Mouse (Mus musculus) lung, postnatal 4 days (tissue): ENCODE measurements around the gene Gm37240.
A peak's percentile ranks its signal among the peaks of the same experiment; 100 is the strongest.

Experiments used
- DNase-seq, 2 experiments: peaks; one replicate each; pipeline ENCODE4 v3.0.0; 2021

The Gm37240 gene

DNA sequence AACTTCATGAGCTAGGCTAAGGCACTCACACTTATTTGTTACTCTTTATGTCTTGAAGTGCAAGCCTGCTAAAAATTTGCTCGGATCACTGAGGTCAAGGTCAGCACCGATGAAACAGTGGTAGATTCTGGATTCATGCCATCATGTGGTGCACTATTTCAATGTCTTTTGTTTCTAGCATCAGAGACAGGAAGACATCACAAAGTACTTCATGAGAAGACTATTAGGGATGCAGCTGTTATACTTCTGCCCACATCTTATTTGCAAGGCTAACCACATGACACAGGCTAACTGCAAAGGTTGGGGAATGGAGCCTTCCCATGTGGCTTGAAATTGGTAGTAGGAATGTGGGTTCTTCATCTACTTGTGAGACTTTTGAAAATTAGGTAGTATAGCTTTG, 1081.1 kb downstream of the Gm37240 start:
- no peak for DNase-seq

DNA sequence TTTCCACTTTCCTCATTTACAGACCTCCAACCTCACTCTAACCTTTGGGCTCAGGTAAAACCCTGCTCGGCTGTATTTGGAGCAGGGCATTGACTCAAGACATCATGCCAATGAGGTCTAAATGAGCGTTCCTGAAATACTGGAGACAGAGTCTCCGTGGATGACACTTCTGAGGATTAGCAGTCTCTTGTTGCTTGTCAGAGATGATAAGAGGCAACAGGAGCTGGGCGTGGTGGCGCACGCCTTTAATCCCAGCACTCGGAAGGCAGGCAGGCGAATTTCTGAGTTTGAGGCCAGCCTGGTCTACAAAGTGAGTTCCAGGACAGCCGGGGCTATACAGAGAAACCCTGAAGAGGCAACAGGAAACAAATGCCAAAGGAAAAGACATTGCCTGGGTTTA, 1083.3 kb downstream of the Gm37240 start:
- no peak for DNase-seq

DNA sequence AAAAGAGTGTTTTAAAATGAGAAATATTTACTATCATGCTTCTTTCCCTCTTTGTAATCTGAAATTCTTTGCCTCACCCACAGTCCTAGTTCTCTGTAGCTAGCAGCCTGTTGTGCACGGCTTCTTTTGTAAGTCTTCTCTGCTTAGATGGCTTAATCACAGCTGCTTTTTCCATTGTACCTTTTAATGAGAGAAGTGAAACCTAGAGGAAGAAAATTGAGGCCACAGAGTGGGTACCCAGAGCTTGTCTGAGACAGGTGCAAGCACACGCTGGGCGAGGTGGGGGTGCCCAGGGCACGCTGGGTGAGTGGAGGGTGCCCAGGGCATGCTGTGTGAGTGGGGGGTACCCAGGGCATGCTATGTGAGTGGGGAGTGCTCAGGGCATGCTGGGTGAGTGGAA, 1099.4 kb downstream of the Gm37240 start:
- no peak for DNase-seq

DNA sequence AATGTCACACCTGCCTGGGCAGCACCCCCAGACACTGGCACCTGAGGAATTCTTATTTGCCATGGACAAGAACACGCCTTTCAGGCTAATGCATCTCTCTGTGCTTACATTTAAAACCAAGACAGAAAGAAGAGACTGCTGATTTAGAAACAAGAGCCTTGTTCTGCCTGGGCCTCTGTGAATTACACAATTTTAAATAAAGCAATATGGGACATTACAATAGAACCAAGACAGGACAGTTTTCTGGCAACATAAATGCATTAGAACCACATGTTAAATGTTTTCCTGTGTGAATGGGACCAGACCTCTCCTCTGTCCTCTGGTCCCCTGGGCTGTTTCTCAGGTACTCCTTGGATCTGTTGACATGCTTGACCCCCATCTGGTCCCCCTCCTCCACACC, 1111.2 kb downstream of the Gm37240 start:
- no peak for DNase-seq

DNA sequence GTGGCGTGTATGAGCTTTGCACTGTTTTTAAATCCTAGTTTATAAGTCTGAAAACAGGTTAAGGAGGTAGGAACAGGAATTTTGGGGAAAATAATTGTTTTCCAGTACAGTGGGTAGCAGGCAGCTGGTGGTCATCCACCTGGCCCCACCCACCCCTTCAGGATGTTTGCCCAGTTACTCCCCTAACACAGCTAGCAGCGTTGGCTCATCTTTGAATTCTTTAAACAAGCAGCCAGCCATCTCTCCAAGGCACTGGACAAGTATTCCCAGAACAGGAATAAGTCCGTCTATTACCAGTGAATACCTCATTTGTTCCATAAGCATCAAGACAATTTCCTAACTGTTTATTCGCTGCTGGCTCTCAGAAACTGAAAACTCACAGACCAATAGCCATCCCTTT, 1111.7 kb downstream of the Gm37240 start:
- no peak for DNase-seq

DNA sequence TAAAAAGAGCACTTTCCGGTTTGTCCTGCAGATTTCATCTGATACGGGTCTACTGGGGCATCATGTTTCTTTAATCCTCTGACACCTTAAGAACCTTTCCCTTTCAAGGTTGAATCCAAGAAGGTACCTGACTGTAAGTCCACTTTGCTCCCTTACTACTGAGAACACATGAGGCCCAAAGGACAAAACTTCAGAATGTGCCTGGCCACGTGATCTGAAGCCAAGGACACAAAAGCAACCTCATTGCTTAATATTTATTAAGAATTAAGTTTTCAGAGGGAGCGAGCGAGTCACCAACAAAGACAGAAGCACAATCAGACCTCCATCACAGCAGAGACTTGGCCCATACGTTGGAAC, 1112.3 kb downstream of the Gm37240 start:
- no peak for DNase-seq

DNA sequence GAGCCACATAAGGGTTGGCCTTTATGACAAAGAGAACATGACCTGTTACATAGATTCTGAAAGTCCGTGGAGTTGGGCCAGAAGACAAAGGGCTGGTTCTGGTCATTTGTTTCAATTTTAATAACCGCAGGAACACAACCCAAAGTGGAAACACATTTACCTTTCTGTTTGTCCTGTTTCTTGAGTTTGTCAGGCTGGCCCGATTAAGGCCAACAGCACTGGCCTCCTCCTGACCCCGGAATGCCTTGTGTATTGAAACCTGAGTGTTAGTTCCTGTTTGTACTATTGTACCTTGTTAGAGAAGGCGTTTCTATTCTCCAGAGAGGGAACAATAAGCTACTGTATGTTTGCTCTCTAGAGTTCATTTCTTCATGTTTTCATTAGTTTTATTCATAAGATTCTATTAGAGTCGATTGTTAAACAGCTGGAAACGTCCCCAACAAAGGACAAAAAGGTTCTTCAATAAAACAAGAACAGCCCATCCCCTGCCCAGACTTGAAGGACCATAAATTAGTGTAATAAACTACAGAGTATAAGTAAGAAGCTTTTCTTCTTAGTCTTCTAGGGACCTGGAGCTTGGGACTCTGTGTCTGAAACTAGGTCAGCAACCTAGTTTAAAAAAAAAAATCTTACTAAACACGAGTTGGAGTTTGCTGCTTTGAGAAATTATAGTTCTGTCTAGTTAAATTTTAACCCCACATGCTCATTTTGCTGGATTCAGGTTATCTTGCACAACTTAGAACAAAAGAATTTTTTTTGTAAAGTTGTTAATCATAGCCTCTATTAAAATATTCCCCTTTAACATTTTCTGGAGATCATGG, 1112.9 kb downstream of the Gm37240 start:
- no peak for DNase-seq

DNA sequence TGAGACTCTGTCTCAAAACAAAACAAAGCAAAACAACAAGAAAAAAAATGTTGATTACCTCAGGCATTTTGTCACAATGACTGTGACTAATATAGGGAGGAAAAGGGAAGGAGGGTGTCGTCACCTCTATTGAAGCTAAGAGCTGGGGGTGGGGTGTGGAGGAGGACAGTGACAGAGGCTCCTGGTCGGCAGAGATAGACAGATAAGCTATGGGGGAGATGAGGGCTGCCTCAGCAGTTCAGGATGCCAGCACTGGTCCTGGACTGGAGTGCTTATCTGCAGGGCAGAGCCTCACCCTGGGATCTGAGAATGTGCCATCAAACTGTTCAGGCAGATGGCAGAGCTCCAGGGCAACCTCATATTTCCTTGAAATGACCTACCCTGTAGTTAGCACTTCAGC, 1115.3 kb downstream of the Gm37240 start:
- DNase-seq: peak in 1 of 2 experiments; percentile 24

DNA sequence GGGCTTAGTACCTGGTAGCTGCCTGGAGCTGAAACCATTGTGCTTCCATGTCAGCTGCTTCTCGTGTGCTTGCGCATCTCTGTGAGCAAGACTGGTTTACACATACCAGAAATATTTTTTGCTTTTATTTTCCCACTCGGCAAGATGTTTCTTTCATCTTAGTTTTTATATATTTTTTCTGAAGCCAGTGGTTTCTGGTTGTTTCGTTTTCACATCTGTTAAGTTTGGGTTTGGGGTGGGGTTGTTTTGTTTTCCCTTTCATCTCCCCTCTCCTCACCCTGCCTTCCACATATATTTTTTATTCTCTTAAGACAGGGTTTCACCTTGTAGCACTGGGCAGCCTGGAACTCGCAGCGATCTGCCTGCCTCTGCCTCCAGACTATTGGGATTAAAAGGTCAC, 1116.8 kb downstream of the Gm37240 start:
- DNase-seq: no peak

DNA sequence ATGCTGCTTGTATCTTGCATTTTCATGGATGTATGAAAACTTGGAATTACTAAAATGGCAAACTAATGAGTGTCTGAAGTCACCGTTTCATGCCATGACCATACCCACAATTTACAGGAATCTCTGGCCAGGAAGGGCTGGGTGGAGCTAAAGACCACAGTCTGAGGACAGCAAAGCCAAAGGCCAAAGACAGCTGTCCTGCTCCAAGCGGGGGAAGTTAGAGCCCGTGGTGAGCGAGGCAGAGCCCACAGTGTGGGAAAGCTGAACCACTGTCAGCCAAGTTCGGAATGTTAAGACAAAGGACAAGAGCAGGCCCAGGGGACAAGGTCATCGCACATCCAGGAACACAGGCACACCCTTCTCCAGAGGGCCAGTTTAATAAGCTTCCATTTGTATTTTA, 1117.9 kb downstream of the Gm37240 start:
- no peak for DNase-seq

DNA sequence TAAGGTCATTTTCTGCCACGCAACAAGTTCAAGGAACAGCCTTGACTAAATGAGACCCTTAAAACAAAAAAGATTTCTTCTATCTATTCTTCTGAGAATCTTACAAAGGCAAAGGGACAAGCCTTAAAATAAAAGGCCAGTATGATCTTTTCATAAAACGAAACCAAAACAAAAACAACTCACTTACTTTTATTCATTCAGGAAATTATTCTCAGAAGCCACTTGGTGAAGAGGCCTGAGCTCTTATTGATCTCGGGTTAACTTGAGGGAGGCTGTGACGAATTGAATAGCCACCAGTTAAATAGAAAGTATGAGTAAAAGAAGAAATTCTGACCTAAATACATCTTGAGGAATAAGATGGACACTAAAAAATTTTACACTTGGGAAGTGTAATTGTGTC, 1118.4 kb downstream of the Gm37240 start:
- DNase-seq: no peak

DNA sequence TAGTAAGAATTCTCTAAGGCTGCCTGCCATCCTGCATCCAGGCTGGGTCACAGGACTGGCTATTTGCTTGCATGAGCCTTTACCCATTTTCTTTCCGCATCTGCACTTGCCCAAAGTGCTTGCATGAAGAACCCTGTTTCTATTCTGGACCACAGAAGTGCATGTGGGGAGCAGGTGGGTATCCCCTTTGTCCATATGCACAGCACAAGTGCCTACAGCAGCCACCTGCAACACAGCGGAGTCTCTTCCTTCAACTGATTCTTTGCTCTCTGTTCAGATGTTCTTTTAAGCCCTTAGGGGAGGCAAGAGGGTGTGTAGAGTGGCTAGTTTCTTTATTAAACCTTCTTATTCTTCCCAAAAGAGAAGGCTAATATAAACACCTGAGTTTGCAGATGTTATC, 1133.5 kb downstream of the Gm37240 start:
- no peak for DNase-seq

DNA sequence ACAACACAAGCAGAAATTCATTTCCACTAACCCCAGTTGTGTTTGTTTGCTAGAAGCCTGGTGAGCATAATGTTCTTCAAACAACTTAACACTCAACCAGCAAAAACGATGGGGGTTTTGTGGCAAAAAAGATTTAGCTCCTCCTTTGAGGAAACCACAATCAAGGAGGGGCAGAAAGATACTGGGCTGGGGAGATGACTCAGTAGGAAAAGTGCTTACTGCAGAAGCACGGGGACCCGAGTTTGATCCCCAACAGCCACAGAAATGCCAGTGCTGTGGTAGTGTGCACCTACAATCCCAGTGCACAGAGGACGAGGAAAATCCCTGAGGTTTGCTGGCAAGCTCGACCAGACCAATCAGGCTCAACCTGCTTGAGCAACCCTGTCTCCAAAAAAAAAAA, 1138.1 kb downstream of the Gm37240 start:
- DNase-seq: no peak

DNA sequence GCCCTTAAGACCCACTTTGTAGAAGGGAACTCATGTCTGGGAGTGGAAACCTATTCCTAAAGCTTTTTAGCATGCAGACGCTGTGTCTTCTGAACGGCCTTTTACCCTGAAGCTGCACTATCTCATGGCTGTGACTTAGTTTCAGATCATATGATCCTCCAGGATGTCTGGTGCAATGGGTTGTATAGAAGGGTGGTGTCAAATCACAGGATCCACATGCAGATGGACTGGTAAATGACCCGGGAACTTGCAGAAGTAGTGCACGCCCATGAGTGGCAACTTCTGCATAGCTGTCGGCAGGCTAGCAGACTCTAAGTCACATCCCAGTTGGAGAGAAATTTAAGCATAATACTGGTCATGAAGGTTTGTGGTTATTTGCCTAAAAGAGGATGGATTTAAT, 1139.2 kb downstream of the Gm37240 start:
- DNase-seq: no peak

DNA sequence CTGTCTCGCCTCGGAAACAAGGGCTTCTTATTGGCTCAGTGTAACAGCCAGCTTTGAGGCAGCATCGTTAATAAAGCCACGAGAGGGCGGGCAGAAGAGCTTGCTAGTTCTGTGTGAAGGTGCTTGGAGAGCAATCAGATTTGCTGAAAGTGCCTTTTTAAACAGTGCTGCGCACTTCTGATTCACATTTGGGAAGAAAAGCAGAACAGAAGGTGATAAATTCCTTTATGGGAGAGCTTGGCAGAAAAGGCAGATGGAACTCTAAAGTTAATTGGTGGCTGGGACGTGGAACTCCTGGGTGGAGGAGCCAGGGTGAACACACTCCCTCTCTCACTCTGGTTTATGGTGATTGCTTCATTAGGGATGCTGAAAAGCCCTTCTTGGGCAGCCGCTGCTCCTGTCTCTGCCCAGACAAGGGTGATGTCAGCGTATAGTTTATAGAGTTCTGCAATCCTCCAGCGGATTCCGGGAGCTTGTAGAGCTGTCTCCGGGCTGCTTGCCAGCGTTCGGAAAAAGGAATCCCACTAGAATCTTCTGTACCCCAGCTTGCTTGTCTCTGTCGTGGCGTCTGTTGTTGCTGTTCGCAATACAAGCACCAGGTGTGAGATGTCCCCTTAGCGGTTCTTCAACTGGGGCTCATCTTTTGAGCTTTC, 1141.7 kb downstream of the Gm37240 start:
- peak; percentile 71 to 90 for DNase-seq

DNA sequence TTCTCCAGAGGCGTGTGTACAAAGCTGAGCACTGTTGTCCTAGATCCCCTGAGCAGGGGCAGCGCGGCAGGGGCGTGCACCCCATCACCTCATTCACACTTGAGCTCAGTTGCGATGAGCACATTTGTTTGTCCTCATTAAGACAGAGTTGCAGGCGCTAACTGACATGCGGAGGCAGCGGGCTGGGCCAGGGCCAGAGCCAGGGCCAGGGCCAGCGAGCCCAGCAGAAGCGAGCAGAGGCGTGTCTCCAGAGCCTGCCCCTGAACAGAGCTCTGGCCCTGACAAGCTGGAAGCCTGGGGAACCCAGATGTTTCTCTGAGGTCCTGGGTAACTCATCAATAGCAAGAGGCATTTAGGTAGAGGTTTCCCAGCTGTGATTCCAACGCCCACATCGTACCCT, 1142.6 kb downstream of the Gm37240 start:
- DNase-seq: peak; percentile 74 to 91

DNA sequence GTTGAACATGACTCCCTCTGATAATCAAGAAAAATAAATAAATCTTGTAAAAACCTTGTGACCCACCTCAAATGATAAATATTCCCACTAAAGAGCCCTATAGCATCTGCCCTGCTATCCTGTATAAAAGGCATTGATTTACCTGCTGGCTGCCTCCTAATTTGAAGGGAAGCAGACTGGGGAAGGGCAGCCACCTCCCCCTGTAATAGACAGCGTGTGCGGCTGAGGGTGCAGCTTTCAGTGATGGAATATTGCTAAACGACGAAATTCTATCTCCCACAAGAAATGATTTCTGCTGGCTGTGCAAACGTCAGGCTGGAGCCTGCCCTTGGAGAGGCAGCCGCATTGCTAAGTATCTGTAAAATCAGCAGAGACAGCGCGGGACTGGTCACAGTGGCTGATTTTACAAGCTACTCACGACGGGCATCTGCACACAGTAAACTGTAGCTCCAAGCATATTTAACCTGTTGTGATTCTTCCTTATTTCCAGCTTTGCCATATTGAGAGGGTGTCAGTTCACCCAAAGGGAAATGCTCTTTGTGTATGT, 1147.2 kb downstream of the Gm37240 start:
- no peak for DNase-seq

DNA sequence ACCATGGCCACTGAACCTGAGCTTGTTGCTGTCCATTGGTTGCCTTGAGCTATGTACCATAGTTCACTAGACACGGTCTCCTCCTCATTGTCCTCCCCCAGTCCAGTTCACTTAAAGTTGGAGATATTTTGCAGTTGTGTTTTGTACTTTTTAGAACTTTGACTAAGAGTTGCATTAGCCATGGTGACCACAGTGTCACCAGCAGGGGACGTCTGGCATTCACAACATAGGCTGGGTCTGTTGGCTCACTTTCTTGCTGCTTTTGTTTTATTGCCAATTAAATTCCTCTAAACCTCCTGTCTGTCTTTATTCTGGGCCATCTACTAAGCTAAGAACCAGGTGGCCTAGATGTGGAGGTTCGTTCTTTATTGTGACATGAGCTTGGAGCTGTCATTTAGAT, 1150.2 kb downstream of the Gm37240 start:
- no peak for DNase-seq

DNA sequence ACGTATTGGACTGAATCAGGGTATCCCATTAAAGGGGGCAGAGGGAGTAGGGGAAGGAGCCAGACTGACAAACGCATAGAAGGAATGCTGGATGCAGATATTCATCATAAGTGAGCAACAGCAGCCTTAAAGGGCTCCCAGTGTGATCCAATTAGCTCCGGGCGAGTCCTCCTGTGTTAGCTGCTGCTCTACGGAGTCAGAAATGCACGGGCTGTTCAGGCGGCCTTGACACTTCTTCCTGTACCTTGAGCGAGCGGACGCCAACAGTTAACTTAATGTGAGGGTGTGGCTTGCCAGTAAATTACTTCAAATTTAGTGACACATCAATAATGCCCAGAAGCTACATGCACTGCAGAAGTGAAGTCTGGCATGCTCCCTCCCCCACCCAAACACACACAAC, 1151.6 kb downstream of the Gm37240 start:
- no peak for DNase-seq

DNA sequence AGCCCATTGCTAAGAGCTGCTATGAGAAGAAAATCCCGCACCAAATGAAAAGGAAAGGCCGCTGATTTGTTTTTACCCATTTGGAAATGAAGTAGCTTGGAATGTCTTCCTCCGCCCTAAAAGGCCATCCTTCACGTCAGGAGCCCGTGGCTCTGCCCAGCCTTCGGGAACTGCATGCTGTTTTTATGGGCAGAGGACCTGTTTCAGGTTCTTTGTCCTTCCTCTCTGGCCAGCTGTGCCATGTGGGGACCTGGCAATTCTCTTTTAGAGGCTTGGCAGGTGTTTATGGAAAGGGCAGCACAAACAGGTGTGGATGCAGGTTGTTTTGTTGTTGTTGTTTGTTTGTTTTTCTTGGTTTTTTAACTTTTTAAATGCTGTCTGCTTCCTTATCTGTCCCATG, 1154.8 kb downstream of the Gm37240 start:
- DNase-seq: no peak

DNA sequence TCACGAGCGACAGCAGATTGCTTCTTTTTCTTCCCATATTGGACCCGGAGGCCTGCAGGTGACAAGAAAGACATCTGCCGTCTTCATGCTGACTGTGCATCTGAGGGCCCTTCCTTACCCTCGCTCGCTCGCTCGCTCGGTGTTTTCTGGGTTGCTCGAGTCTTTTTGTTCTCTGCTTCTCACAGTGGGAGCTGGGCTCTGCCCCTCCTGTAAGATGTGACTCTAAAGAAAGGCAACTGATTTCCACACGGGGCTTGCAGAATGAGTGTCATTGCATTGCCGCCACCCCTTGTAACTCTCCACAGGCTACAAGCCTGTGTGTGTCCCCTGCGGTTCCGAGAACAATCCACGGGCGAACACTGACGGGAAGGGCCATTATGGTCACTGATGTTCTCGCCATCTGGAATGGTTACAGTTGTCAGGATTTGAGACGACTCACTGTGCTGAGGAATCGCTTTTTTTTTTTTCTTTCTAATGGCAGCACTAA, 1155.3 kb downstream of the Gm37240 start:
- DNase-seq: no peak

DNA sequence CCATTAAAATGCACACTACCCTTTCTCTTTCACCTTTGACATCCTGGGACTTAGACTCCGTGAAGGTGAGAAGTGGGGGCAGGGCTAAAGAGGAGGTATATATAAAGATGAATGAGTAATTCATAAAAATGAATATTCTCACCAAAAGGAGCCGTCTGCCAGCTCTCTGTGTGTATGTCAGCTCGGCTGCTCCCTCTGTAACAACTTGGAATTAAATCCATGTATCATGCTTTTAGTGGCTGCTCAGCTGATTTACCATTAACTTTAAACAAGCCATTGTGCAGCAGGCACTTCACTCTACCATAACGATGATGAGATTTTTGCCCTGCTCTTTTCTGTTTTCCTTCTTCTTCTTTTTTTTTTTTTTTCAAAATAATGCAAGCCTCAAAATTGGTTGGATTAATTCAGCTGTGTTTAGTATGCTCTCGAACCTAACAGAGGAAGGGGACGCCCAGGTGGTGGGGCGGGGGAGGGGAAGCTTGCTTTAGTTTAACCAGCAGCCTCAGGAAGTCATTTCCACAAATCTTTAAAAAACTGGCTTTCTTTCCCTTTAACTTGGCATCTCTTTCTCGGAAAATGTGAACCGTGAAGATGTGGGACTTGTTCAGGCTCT, 1155.8 kb downstream of the Gm37240 start:
- no peak for DNase-seq

DNA sequence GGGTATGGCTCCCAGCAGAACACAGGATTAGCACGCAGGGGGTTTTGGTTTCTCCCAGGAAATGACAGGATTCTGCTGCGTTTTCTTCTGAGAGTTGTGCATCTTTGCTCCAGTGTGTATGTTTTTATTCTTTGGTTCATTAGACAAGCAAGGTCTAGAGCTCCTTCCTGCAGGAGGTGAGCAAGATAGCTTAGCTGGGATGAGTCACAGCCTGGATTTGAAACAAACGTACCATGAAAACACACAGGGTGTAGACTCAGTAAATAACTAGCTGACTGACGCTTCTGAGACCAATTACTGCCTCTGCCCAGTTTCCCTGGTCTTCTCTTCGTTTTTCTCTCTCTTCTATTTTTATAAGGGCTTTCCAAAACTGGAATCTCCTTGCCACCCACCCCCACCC, 1156.3 kb downstream of the Gm37240 start:
- DNase-seq: no peak

DNA sequence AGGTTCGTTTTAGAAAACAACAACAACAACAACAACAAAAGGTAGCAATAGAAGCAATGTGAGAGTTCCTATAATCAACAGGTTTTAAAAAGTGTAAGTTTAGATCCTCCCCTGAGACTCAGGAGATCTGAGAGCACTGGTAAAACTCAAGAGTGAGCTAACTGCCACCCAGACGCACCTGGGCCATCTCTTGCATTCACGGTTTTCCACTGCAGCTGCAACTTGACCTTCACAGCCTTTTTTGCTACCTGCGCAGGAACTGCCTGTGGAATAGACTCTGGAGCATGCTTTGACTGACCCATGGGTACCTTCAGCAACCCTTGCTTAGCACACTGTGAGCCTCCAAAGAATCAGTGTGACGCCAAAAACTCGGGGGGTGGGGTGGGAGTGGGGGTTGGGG, 1157.5 kb downstream of the Gm37240 start:
- DNase-seq: no peak
